Mouse (Mus musculus): ENCODE measurements around the gene Cox7a1. TPM values are rescaled to one million over a fixed set of nuclear protein-coding genes. Genes with fewer than 3 reads are reported as not detected.
"Not testable (repeated sequence)": the region's sequence is repeated elsewhere in the genome, so short reads cannot be mapped to it uniquely, and the experiment has no call there.

Gene Cox7a1
- polyA plus RNA-seq, 1 experiment from 2014 or later, result 9.1 TPM

- Histone ChIP-seq H3K27me3 (ENCODE audit: control insufficient read depth, insufficient read depth, low read depth, low read length) (no peaks in the 10 kb centered on the region), H3K4me2 (ENCODE audit: low read depth, low read length) (peak overlapping the region; percentile 68), H3K4me1 (ENCODE audit: control insufficient read depth, low read depth, low read length) (peaks cover 14% of the 10 kb centered on the region), H3K4me3 (ENCODE audit: low read depth, low read length) (peak overlapping the region; percentile 88), H3K27ac (ENCODE audit: low read length) (peak overlapping the region; percentile 88), H3K9ac (ENCODE audit: low read depth, low read length) (peak overlapping the region; percentile 91), H3K9me3 (replicated peaks; ENCODE audit: control insufficient read depth, low read length) (no peaks in the 10 kb centered on the region), H3K36me3 (ENCODE audit: control insufficient read depth, insufficient read depth) (peaks cover 13% of the 10 kb centered on the region)
- peak; percentile 5; the same call in 1 of the 2 replicates for ATAC-seq (ENCODE audit: low read depth)
- WGBS (ENCODE audit: insufficient replicate concordance), result 2% methylated on average over 21 of the region's 21 CpGs
Measured at GRCm38 (mm10) chr7:30168914-30169582, 14.9 kb upstream of the Cox7a1 start.

GRCm38 (mm10) chr7:30169583-30170282 lies 14.2 kb upstream of the Cox7a1 start, which contains the start of gene Zfp146:
Gene Zfp146, minus strand, starts transcription at chr7:30169750.
- H3K4me3 ChIP-seq (ENCODE audit: low read depth, low read length), result peak within 1 kb of the TSS; percentile 88
- H3K4me1 ChIP-seq (ENCODE audit: control insufficient read depth, low read depth, low read length), result peaks cover 14% of the 10 kb centered on the region
- peak within 1 kb of the TSS; percentile 91 for H3K9ac ChIP-seq (ENCODE audit: low read depth, low read length)
- H3K27me3 ChIP-seq (ENCODE audit: control insufficient read depth, insufficient read depth, low read depth, low read length), result no peaks in the 10 kb centered on the region
- peak; percentile 98 for ATAC-seq (ENCODE audit: low read depth)
- H3K4me2 ChIP-seq (ENCODE audit: low read depth, low read length), result peak within 1 kb of the TSS; percentile 89
- under 1% methylated on average over 36 of the region's 36 CpGs for WGBS (ENCODE audit: insufficient replicate concordance)
- H3K9me3 ChIP-seq (replicated peaks; ENCODE audit: control insufficient read depth, low read length), result no peaks in the 10 kb centered on the region
- peak within 1 kb of the TSS; percentile 88 for H3K27ac ChIP-seq (ENCODE audit: low read length)
- peaks cover 10% of the 10 kb centered on the region for H3K36me3 ChIP-seq (ENCODE audit: control insufficient read depth, insufficient read depth)

- WGBS (ENCODE audit: insufficient replicate concordance), result 17% methylated on average over 11 of the region's 11 CpGs
- no peak for ATAC-seq (ENCODE audit: low read depth)
- Histone ChIP-seq H3K27me3 (ENCODE audit: control insufficient read depth, insufficient read depth, low read depth, low read length) (no peaks in the 10 kb centered on the region), H3K36me3 (ENCODE audit: control insufficient read depth, insufficient read depth) (peaks cover 7% of the 10 kb centered on the region; the same call in 1 of the 2 replicates), H3K4me2 (ENCODE audit: low read depth, low read length) (peak overlapping the region; percentile 89), H3K9ac (ENCODE audit: low read depth, low read length) (peak overlapping the region; percentile 91), H3K27ac (ENCODE audit: low read length) (peak overlapping the region; percentile 88), H3K4me1 (ENCODE audit: control insufficient read depth, low read depth, low read length) (peaks cover 14% of the 10 kb centered on the region), H3K4me3 (ENCODE audit: low read depth, low read length) (peak overlapping the region; percentile 88), H3K9me3 (replicated peaks; ENCODE audit: control insufficient read depth, low read length) (no peaks in the 10 kb centered on the region)
Measured at GRCm38 (mm10) chr7:30170283-30170951, 13.5 kb upstream of the Cox7a1 start.

- no peaks in the 10 kb centered on the region for H3K4me1 ChIP-seq (ENCODE audit: control insufficient read depth, low read depth, low read length)
- H3K27ac ChIP-seq (ENCODE audit: low read length), result no peak overlapping the region
- no peaks in the 10 kb centered on the region for H3K36me3 ChIP-seq (ENCODE audit: control insufficient read depth, insufficient read depth)
- no peak for ATAC-seq (ENCODE audit: low read depth)
- no peak overlapping the region for H3K9ac ChIP-seq (ENCODE audit: low read depth, low read length)
- H3K4me2 ChIP-seq (ENCODE audit: low read depth, low read length), result no peak overlapping the region
- no peak overlapping the region for H3K4me3 ChIP-seq (ENCODE audit: low read depth, low read length)
- no peaks in the 10 kb centered on the region for H3K27me3 ChIP-seq (ENCODE audit: control insufficient read depth, insufficient read depth, low read depth, low read length)
- WGBS (ENCODE audit: insufficient replicate concordance), result 37% methylated on average over 12 of the region's 12 CpGs
- H3K9me3 ChIP-seq (replicated peaks; ENCODE audit: control insufficient read depth, low read length), result no peaks in the 10 kb centered on the region
Measured at GRCm38 (mm10) chr7:30176474-30176873, 7.5 kb upstream of the Cox7a1 start.

GRCm38 (mm10) chr7:30178256-30178655 lies 5.7 kb upstream of the Cox7a1 start:
- Histone ChIP-seq H3K4me2 (ENCODE audit: low read depth, low read length) (no peak overlapping the region), H3K27ac (ENCODE audit: low read length) (no peak overlapping the region), H3K4me1 (ENCODE audit: control insufficient read depth, low read depth, low read length) (no peaks in the 10 kb centered on the region), H3K27me3 (ENCODE audit: control insufficient read depth, insufficient read depth, low read depth, low read length) (no peaks in the 10 kb centered on the region), H3K9ac (ENCODE audit: low read depth, low read length) (no peak overlapping the region), H3K4me3 (ENCODE audit: low read depth, low read length) (no peak overlapping the region), H3K9me3 (replicated peaks; ENCODE audit: control insufficient read depth, low read length) (no peaks in the 10 kb centered on the region), H3K36me3 (ENCODE audit: control insufficient read depth, insufficient read depth) (no peaks in the 10 kb centered on the region)
- WGBS (ENCODE audit: insufficient replicate concordance), result 73% methylated on average over 11 of the region's 11 CpGs
- no peak for ATAC-seq (ENCODE audit: low read depth)

- 0 out of 2 replicates have a peak, but pooled peaks have one; percentile 10 for ATAC-seq (ENCODE audit: low read depth)
Measured at GRCm38 (mm10) chr7:30181308-30181707, 2.6 kb upstream of the Cox7a1 start.

GRCm38 (mm10) chr7:30181929-30182328 lies 2.0 kb upstream of the Cox7a1 start:
- H3K36me3 ChIP-seq (ENCODE audit: control insufficient read depth, insufficient read depth); H3K4me2 ChIP-seq (ENCODE audit: low read depth, low read length); H3K27me3 ChIP-seq (ENCODE audit: control insufficient read depth, insufficient read depth, low read depth, low read length); H3K4me3 ChIP-seq (ENCODE audit: low read depth, low read length); H3K27ac ChIP-seq (ENCODE audit: low read length); H3K9ac ChIP-seq (ENCODE audit: low read depth, low read length); H3K9me3 ChIP-seq (replicated peaks; ENCODE audit: control insufficient read depth, low read length); ATAC-seq (ENCODE audit: low read depth): not testable (repeated sequence)
- peaks cover 11% of the 10 kb centered on the region for H3K4me1 ChIP-seq (ENCODE audit: control insufficient read depth, low read depth, low read length)
- WGBS (ENCODE audit: insufficient replicate concordance), result 84% methylated on average over 10 of the region's 10 CpGs

More at GRCm38 (mm10) chr7:30181308-30181707, 2.6 kb upstream of the Cox7a1 start:
- peaks cover 11% of the 10 kb centered on the region for H3K4me1 ChIP-seq (ENCODE audit: control insufficient read depth, low read depth, low read length)
- no peak overlapping the region for H3K4me3 ChIP-seq (ENCODE audit: low read depth, low read length)
- no peak overlapping the region for H3K27ac ChIP-seq (ENCODE audit: low read length)
- H3K36me3 ChIP-seq (ENCODE audit: control insufficient read depth, insufficient read depth), result peaks cover 1% of the 10 kb centered on the region
- H3K9me3 ChIP-seq (replicated peaks; ENCODE audit: control insufficient read depth, low read length), result no peaks in the 10 kb centered on the region
- H3K27me3 ChIP-seq (ENCODE audit: control insufficient read depth, insufficient read depth, low read depth, low read length), result no peaks in the 10 kb centered on the region
- no peak overlapping the region for H3K4me2 ChIP-seq (ENCODE audit: low read depth, low read length)
- 3% methylated on average over 4 of the region's 4 CpGs for WGBS (ENCODE audit: insufficient replicate concordance)
- H3K9ac ChIP-seq (ENCODE audit: low read depth, low read length), result no peak overlapping the region

- not testable (repeated sequence) for H3K27ac ChIP-seq (ENCODE audit: low read length); H3K27me3 ChIP-seq (ENCODE audit: control insufficient read depth, insufficient read depth, low read depth, low read length); H3K9ac ChIP-seq (ENCODE audit: low read depth, low read length); H3K9me3 ChIP-seq (replicated peaks; ENCODE audit: control insufficient read depth, low read length); ATAC-seq (ENCODE audit: low read depth); H3K4me3 ChIP-seq (ENCODE audit: low read depth, low read length)
- Histone ChIP-seq H3K4me1 (ENCODE audit: control insufficient read depth, low read depth, low read length) (peaks cover 11% of the 10 kb centered on the region), H3K36me3 (ENCODE audit: control insufficient read depth, insufficient read depth) (peaks cover 15% of the 10 kb centered on the region), H3K4me2 (ENCODE audit: low read depth, low read length) (peak overlapping the region; percentile 70; the same call in 1 of the 2 replicates)
- 57% methylated on average over 6 of the region's 7 CpGs for WGBS (ENCODE audit: insufficient replicate concordance)
Measured at GRCm38 (mm10) chr7:30183189-30183588, 755 bp upstream of the Cox7a1 start.
